Mouse (Mus musculus) cerebellum, postnatal 14 days (tissue): ENCODE measurements at regions not wholly inside any gene's neighbourhood (a gene's known extent, or its start where the extent isn't known, plus 50 kb on each side); places are given as distances from the start of the nearest gene placed in this dataset.
"Not testable (repeated sequence)": the region's sequence is repeated elsewhere in the genome, so short reads cannot be mapped to it uniquely, and the experiment has no call there.

Source experiments
- DNase-seq, 2 experiments: peaks; one replicate each; pipeline ENCODE4 v3.0.0; 2021; ENCODE audit warnings: mixed read lengths in 2 of 2

- DNase-seq = not testable (repeated sequence)
Measured at GRCm38 (mm10) chr14:53792432-53792831, 461.5 kb downstream of the Dad1 start.

- DNase-seq = not testable (repeated sequence)
Measured at GRCm38 (mm10) chr14:53785547-53785946, 468.4 kb downstream of the Dad1 start.

GRCm38 (mm10) chr14:53777375-53777774 lies 476.5 kb downstream of the Dad1 start:
- no peak for DNase-seq

- DNase-seq = peak; percentile 48 to 59
Measured at GRCm38 (mm10) chr14:53776717-53777116, 477.2 kb downstream of the Dad1 start.

- DNase-seq = not testable (repeated sequence)
Measured at GRCm38 (mm10) chr14:53766501-53766900, 487.4 kb downstream of the Dad1 start.

GRCm38 (mm10) chr14:53765918-53766317 lies 488.0 kb downstream of the Dad1 start:
- not testable (repeated sequence) for DNase-seq

- not testable (repeated sequence) for DNase-seq
Measured at GRCm38 (mm10) chr14:53760578-53760977, 493.3 kb downstream of the Dad1 start.

- not testable (repeated sequence) for DNase-seq
Measured at GRCm38 (mm10) chr14:53757782-53758181, 496.1 kb downstream of the Dad1 start.

GRCm38 (mm10) chr14:53757095-53757494 lies 496.8 kb downstream of the Dad1 start:
- DNase-seq = not testable (repeated sequence)

- no peak for DNase-seq
Measured at GRCm38 (mm10) chr14:53750703-53751441, 503.0 kb downstream of the Dad1 start.

GRCm38 (mm10) chr14:53743552-53743951 lies 510.4 kb downstream of the Dad1 start:
- not testable (repeated sequence) for DNase-seq

- DNase-seq = not testable (repeated sequence)
Measured at GRCm38 (mm10) chr14:53742864-53743263, 511.0 kb downstream of the Dad1 start.

GRCm38 (mm10) chr14:53741246-53741645 lies 512.7 kb downstream of the Dad1 start:
- DNase-seq = peak; percentile 37 to 65

GRCm38 (mm10) chr14:53737962-53738361 lies 515.9 kb downstream of the Dad1 start:
- peak in 1 of 2 experiments; percentile 0 for DNase-seq

GRCm38 (mm10) chr14:53736274-53736673 lies 517.6 kb downstream of the Dad1 start:
- not testable (repeated sequence) for DNase-seq

- not testable (repeated sequence) for DNase-seq
Measured at GRCm38 (mm10) chr14:53731600-53731999, 522.3 kb downstream of the Dad1 start.

- DNase-seq = not testable (repeated sequence)
Measured at GRCm38 (mm10) chr14:53729877-53730276, 524.0 kb downstream of the Dad1 start.

- DNase-seq = not testable (repeated sequence)
Measured at GRCm38 (mm10) chr14:53729149-53729548, 524.8 kb downstream of the Dad1 start.

- DNase-seq = not testable (repeated sequence)
Measured at GRCm38 (mm10) chr14:53726914-53727313, 527.0 kb downstream of the Dad1 start.

- DNase-seq = not testable (repeated sequence)
Measured at GRCm38 (mm10) chr14:53723611-53724010, 530.3 kb downstream of the Dad1 start.

- not testable (repeated sequence) for DNase-seq
Measured at GRCm38 (mm10) chr14:53721901-53722300, 532.0 kb downstream of the Dad1 start.

- peak in 1 of 2 experiments; percentile 5 for DNase-seq
Measured at GRCm38 (mm10) chr14:53709627-53710026, 544.3 kb downstream of the Dad1 start.

- DNase-seq = not testable (repeated sequence)
Measured at GRCm38 (mm10) chr14:53704351-53704750, 549.6 kb downstream of the Dad1 start.

GRCm38 (mm10) chr14:53703593-53703992 lies 550.3 kb downstream of the Dad1 start:
- not testable (repeated sequence) for DNase-seq
